Mouse (Mus musculus): ENCODE data around the gene Col28a1. TPM values are rescaled to one million over a fixed set of nuclear protein-coding genes. Genes with fewer than 3 reads are reported as not detected.

The Col28a1 gene
- polyA plus RNA-seq, 1 experiment from 2014 or later: 0.75 TPM

DNA sequence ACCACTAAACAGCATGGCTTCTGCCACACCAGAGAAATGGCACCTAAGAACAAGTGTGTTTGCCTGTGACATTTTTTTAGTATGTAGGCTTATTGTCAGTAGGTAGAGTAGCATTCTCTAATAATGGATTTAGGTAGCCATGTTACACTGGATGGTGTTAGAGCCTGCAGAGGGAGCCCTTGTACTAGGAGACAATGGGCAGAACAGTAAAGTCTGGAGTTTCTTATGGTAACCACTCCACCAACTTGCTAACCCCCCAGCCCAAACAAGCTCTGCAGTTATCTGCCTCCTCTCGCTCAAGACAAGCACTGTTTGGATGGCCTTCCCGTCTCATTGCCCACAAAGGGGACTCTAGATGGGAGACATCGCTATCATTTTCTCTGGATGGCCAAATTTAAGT is 126.2 kb downstream of the Col28a1 start:
- ATAC-seq (0 out of 2 replicates have a peak, but pooled peaks have one; percentile 40), DNase-seq (ENCODE audit: low spot score) (peak; percentile 62)
- Histone ChIP-seq H3K4me2 (replicated peaks; ENCODE audit: low read depth, low read length) (no peak overlapping the region), H3K36me3 (ENCODE audit: insufficient read depth, low read length) (no peaks in the 10 kb centered on the region), H3K4me1 (ENCODE audit: insufficient read depth, low read depth, low read length) (no peaks in the 10 kb centered on the region), H3K4me3 (ENCODE audit: low read depth, low read length) (no peak overlapping the region), H3K27ac (ENCODE audit: low read length) (no peak overlapping the region), H3K9me3 (ENCODE audit: low read length) (no peaks in the 10 kb centered on the region), H3K9ac (replicated peaks; ENCODE audit: low read depth) (no peak overlapping the region), H3K27me3 (replicated peaks; ENCODE audit: insufficient read depth, low read length) (no peaks in the 10 kb centered on the region)
- TF ChIP-seq EP300 (IDR thresholded peaks at IDR 0.05) (no peak), CTCF (IDR thresholded peaks at IDR 0.05) (peak; percentile 76)
- WGBS: 44% methylated on average over 3 of the region's 3 CpGs

DNA sequence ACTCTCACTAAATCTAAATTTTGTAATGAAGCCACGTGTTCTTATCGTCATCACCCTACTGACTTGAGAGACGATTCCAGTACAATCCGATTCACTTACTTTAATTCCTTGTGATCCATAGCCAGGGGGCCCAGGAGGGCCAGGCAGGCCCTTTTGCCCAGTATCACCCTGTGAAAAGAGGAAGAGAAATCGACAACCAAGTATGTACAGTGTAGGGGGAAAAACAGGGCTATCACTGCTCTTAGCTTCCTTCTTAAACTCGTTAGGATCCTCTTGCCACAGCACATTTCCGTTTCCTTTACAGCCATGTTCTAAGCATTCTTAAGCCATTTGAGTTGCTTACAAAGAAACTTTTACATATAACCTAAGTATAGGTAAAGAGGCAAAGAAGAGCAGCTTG is 133.2 kb downstream of the Col28a1 start:
- Histone ChIP-seq H3K4me1 (ENCODE audit: insufficient read depth, low read depth, low read length) (no peaks in the 10 kb centered on the region), H3K27me3 (replicated peaks; ENCODE audit: insufficient read depth, low read length) (no peaks in the 10 kb centered on the region), H3K4me3 (ENCODE audit: low read depth, low read length) (no peak overlapping the region), H3K27ac (ENCODE audit: low read length) (no peak overlapping the region), H3K9me3 (ENCODE audit: low read length) (no peaks in the 10 kb centered on the region), H3K36me3 (ENCODE audit: insufficient read depth, low read length) (no peaks in the 10 kb centered on the region), H3K4me2 (replicated peaks; ENCODE audit: low read depth, low read length) (no peak overlapping the region), H3K9ac (replicated peaks; ENCODE audit: low read depth) (no peak overlapping the region)
- WGBS: 72% methylated on average over 7 of the region's 7 CpGs
- ATAC-seq (no peak), DNase-seq (ENCODE audit: low spot score) (no peak)
- no peak for TF ChIP-seq EP300 (IDR thresholded peaks at IDR 0.05)
- TF ChIP-seq CTCF (IDR thresholded peaks at IDR 0.05): no peak

DNA sequence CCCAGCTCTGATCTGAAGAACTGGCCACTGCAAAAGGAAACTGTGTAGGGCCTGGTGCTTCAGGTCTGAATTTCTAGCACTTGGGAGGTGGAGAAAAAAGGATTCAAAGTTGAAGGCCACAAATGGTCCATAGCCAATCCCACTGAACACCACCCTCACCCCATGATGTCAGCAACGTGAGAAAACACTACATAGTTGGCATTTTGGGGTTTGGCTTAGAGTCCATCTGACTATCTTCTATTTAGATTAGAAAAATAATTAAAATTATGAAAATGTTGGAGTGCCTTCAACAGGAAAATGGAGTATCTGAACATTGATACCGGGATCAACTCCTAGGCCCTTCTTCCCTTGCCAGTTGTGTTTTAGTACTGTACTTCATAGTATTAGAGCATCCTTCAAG is 144.2 kb downstream of the Col28a1 start:
- TF ChIP-seq CTCF (IDR thresholded peaks at IDR 0.05): no peak
- no peak for TF ChIP-seq EP300 (IDR thresholded peaks at IDR 0.05)
- Histone ChIP-seq H3K27me3 (replicated peaks; ENCODE audit: insufficient read depth, low read length) (no peaks in the 10 kb centered on the region), H3K4me3 (ENCODE audit: low read depth, low read length) (no peak overlapping the region), H3K9ac (replicated peaks; ENCODE audit: low read depth) (no peak overlapping the region), H3K4me1 (ENCODE audit: insufficient read depth, low read depth, low read length) (peaks cover 5% of the 10 kb centered on the region; the same call in 1 of the 2 replicates), H3K27ac (ENCODE audit: low read length) (no peak overlapping the region), H3K9me3 (ENCODE audit: low read length) (no peaks in the 10 kb centered on the region), H3K36me3 (ENCODE audit: insufficient read depth, low read length) (no peaks in the 10 kb centered on the region), H3K4me2 (replicated peaks; ENCODE audit: low read depth, low read length) (no peak overlapping the region)
- ATAC-seq (no peak), DNase-seq (ENCODE audit: low spot score) (no peak)
- WGBS: 84% methylated on average over 2 of the region's 2 CpGs

DNA sequence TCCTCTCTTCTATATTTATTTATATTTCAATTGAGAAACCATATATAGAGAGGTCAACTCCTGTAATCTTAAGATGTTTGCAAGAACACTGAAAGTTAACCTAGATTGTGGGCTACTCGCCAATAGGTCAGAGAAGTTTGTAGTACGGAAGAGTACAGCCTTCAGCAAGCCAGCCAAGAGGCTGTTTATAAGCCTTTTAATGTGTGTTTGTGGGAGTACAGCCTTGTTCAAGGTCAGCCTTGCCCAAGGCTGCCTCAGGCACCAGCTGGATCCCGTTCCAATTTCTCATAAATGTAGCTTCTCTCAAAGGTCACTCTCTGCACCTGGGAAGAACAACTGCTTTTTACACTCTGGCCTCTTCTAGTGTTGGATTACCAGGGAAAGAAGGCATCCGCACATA is 146.0 kb downstream of the Col28a1 start:
- H3K9ac ChIP-seq (replicated peaks; ENCODE audit: low read depth): no peak overlapping the region
- DNase-seq (ENCODE audit: low spot score) (peak; percentile 13), ATAC-seq (peak; percentile 32; the same call in 1 of the 2 replicates)
- no peaks in the 10 kb centered on the region for H3K36me3 ChIP-seq (ENCODE audit: insufficient read depth, low read length)
- TF ChIP-seq CTCF (IDR thresholded peaks at IDR 0.05) (no peak), EP300 (IDR thresholded peaks at IDR 0.05) (no peak)
- H3K9me3 ChIP-seq (ENCODE audit: low read length): no peaks in the 10 kb centered on the region
- no peaks in the 10 kb centered on the region for H3K27me3 ChIP-seq (replicated peaks; ENCODE audit: insufficient read depth, low read length)
- no peak overlapping the region for H3K27ac ChIP-seq (ENCODE audit: low read length)
- no peak overlapping the region for H3K4me3 ChIP-seq (ENCODE audit: low read depth, low read length)
- peaks cover 5% of the 10 kb centered on the region; the same call in 1 of the 2 replicates for H3K4me1 ChIP-seq (ENCODE audit: insufficient read depth, low read depth, low read length)
- 25% methylated on average over 4 of the region's 4 CpGs for whole genome bisulfite sequencing
- H3K4me2 ChIP-seq (replicated peaks; ENCODE audit: low read depth, low read length): no peak overlapping the region

DNA sequence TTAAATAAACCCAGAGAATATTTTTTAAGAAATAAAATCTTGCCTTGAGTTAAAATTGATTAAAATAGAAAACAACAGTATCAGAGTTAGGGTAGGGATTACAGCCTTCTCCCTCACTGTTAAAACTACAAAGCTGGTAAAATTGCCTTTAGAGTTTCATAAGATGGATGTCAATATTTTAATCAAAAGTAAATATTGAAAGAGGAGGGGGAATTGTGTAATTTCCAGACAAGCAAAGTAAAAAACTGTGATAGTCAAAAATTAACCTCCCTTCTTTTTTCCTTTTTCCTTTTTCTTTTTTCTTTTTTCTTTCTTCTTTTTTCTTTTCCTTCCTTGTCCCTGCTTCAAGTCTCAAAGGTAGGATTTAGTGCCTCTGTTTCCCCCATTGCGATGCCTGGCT is 146.6 kb downstream of the Col28a1 start:
- no peak overlapping the region for H3K4me3 ChIP-seq (ENCODE audit: low read depth, low read length)
- no peak for ATAC-seq
- no peak for TF ChIP-seq EP300 (IDR thresholded peaks at IDR 0.05)
- TF ChIP-seq CTCF (IDR thresholded peaks at IDR 0.05): no peak
- no peak overlapping the region for H3K27ac ChIP-seq (ENCODE audit: low read length)
- no peak overlapping the region for H3K4me2 ChIP-seq (replicated peaks; ENCODE audit: low read depth, low read length)
- no peaks in the 10 kb centered on the region for H3K27me3 ChIP-seq (replicated peaks; ENCODE audit: insufficient read depth, low read length)
- H3K36me3 ChIP-seq (ENCODE audit: insufficient read depth, low read length): no peaks in the 10 kb centered on the region
- no peak for DNase-seq (ENCODE audit: low spot score)
- no peak overlapping the region for H3K9ac ChIP-seq (replicated peaks; ENCODE audit: low read depth)
- peaks cover 5% of the 10 kb centered on the region; the same call in 1 of the 2 replicates for H3K4me1 ChIP-seq (ENCODE audit: insufficient read depth, low read depth, low read length)
- 58% methylated on average over 1 of the region's 1 CpGs for whole genome bisulfite sequencing
- H3K9me3 ChIP-seq (ENCODE audit: low read length): no peaks in the 10 kb centered on the region

DNA sequence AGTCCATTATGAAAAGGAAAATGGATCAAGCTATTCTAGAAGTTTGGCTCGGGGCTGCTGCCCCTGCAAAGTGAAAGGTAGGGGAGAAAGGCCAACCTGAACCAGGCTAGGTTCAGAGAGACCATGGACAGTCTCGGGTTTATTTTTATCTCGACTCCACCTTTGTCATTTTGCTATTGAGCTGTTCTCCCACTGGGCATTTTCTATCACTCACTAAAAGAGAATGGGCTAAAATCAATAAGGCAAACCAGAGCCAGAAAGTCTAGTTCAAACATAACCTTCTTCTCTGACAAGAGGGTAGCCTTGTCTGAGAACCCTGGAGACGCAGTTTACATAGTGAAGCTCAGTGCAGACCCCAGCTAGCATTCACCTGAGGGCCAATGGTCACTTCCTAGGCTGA is 163.7 kb downstream of the Col28a1 start:
- Histone ChIP-seq H3K36me3 (ENCODE audit: insufficient read depth, low read length) (no peaks in the 10 kb centered on the region), H3K4me2 (replicated peaks; ENCODE audit: low read depth, low read length) (no peak overlapping the region), H3K27me3 (replicated peaks; ENCODE audit: insufficient read depth, low read length) (no peaks in the 10 kb centered on the region), H3K9me3 (ENCODE audit: low read length) (no peaks in the 10 kb centered on the region), H3K4me1 (ENCODE audit: insufficient read depth, low read depth, low read length) (no peaks in the 10 kb centered on the region), H3K4me3 (ENCODE audit: low read depth, low read length) (no peak overlapping the region), H3K27ac (ENCODE audit: low read length) (no peak overlapping the region), H3K9ac (replicated peaks; ENCODE audit: low read depth) (no peak overlapping the region)
- no peak for TF ChIP-seq EP300 (IDR thresholded peaks at IDR 0.05)
- no peak for TF ChIP-seq CTCF (IDR thresholded peaks at IDR 0.05)
- no peak for DNase-seq (ENCODE audit: low spot score)
- ATAC-seq: no peak
- WGBS: 56% methylated on average over 4 of the region's 4 CpGs
